Mouse (Mus musculus) forebrain, embryonic 16.5 days (tissue): ENCODE measurements around the gene Smc1b. TPM values are rescaled to one million over a fixed set of nuclear protein-coding genes. Genes with fewer than 3 reads are reported as not detected.
A peak's percentile ranks its signal among the peaks of the same experiment; 100 is the strongest.

Experiments
- ATAC-seq: fragments of 200-750 bp; cut with Nextera tagmentation; 2 replicates; pipeline ENCODE4 v1.8.0; 2017; ENCODE audit warnings: mild to moderate bottlenecking, moderate library complexity
- H3K27ac ChIP-seq: fragments of 300-500 bp; sonication (generic); 2 replicates; pipeline ENCODE4 v1.5.1; 2014; ENCODE audit warnings: low read length, control low read depth
- H3K27me3 ChIP-seq: fragments of 300-500 bp; sonication (generic); replicated peaks from 2 replicates; pipeline ENCODE4 v1.6.1; 2014; ENCODE audit warnings: low read length; ENCODE audit not compliant: control insufficient read depth, insufficient read depth
- H3K36me3 ChIP-seq: fragments of 300-500 bp; sonication (generic); 2 replicates; pipeline ENCODE4 v1.6.1; 2014; ENCODE audit not compliant: control insufficient read depth, insufficient read depth
- H3K4me1 ChIP-seq: fragments of 300-500 bp; sonication (generic); replicated peaks from 2 replicates; pipeline ENCODE4 v1.6.1; 2014; ENCODE audit warnings: low read length; ENCODE audit not compliant: control insufficient read depth, insufficient read depth
- H3K4me2 ChIP-seq: fragments of 300-500 bp; sonication (generic); 2 replicates; pipeline ENCODE4 v1.6.1; 2014; ENCODE audit warnings: mild to moderate bottlenecking, low read length, control low read depth
- H3K4me3 ChIP-seq: fragments of 300-500 bp; sonication (generic); replicated peaks from 2 replicates; pipeline ENCODE4 v1.5.1; 2014; ENCODE audit warnings: mild to moderate bottlenecking, low read length, control low read depth
- H3K9ac ChIP-seq: fragments of 300-500 bp; sonication (generic); replicated peaks from 2 replicates; pipeline ENCODE4 v1.6.1; 2014; ENCODE audit warnings: low read depth, low read length, control low read depth
- H3K9me3 ChIP-seq: fragments of 300-500 bp; sonication (generic); 2 replicates; pipeline ENCODE4 v1.6.1; 2016; ENCODE audit warnings: low read length; ENCODE audit not compliant: control insufficient read depth
- WGBS: fragments of 180-500 bp; shearing (Covaris S2); extraction: QIAGEN DNeasy Blood & Tissue Kit; methylation state at CpG from one replicate; pipeline ENCODE4 v1.1.7; 2014; 5-methylcytosine and 5-hydroxymethylcytosine counted together
- polyA plus RNA-seq: library from polyadenylated mRNA; unstranded; fragments of >200 nt; fragmentation: Nextera tagmentation; extraction: Ambion mirVana; gene quantifications from 2 replicates; pipeline ENCODE4 v1.2.1, GENCODE M21; 2015

The Smc1b gene
- polyA plus RNA-seq, 1 experiment from 2014 or later, result 0.54 TPM

GRCm38 (mm10) chr15:85143161-85143560, 11.4 kb upstream of the Smc1b start:
- 89% methylated on average over 11 of the region's 11 CpGs for WGBS

GRCm38 (mm10) chr15:85142441-85142840, 10.7 kb upstream of the Smc1b start:
- no peaks in the 10 kb centered on the region for H3K36me3 ChIP-seq
- no peaks in the 10 kb centered on the region for H3K9me3 ChIP-seq
- no peak for ATAC-seq
- no peaks in the 10 kb centered on the region for H3K27me3 ChIP-seq
- no peak overlapping the region for H3K9ac ChIP-seq
- H3K4me3 ChIP-seq, result no peak overlapping the region
- no peak overlapping the region for H3K27ac ChIP-seq
- 58% methylated on average over 2 of the region's 2 CpGs for WGBS
- H3K4me2 ChIP-seq, result no peak overlapping the region
- no peaks in the 10 kb centered on the region for H3K4me1 ChIP-seq

More at GRCm38 (mm10) chr15:85143161-85143560, 11.4 kb upstream of the Smc1b start:
- no peak overlapping the region for H3K4me2 ChIP-seq
- H3K9ac ChIP-seq, result no peak overlapping the region
- no peak overlapping the region for H3K27ac ChIP-seq
- no peaks in the 10 kb centered on the region for H3K27me3 ChIP-seq
- H3K4me3 ChIP-seq, result no peak overlapping the region
- ATAC-seq, result no peak
- no peaks in the 10 kb centered on the region for H3K36me3 ChIP-seq
- H3K9me3 ChIP-seq, result no peaks in the 10 kb centered on the region
- H3K4me1 ChIP-seq, result no peaks in the 10 kb centered on the region

- H3K4me3 ChIP-seq, result no peak overlapping the region
- no peak for ATAC-seq
- no peak overlapping the region for H3K9ac ChIP-seq
- WGBS, result 91% methylated on average over 10 of the region's 10 CpGs
- H3K4me2 ChIP-seq, result no peak overlapping the region
- H3K27ac ChIP-seq, result no peak overlapping the region
- no peaks in the 10 kb centered on the region for H3K4me1 ChIP-seq
- H3K9me3 ChIP-seq, result no peaks in the 10 kb centered on the region
- no peaks in the 10 kb centered on the region for H3K27me3 ChIP-seq
- no peaks in the 10 kb centered on the region for H3K36me3 ChIP-seq
Observed at GRCm38 (mm10) chr15:85141290-85141689, 9.5 kb upstream of the Smc1b start.

GRCm38 (mm10) chr15:85135143-85135542, 3.4 kb upstream of the Smc1b start:
- Histone ChIP-seq H3K4me1 (peaks cover 11% of the 10 kb centered on the region), H3K9me3 (peaks cover 2% of the 10 kb centered on the region; the same call in 1 of the 2 replicates), H3K27me3 (no peaks in the 10 kb centered on the region), H3K36me3 (no peaks in the 10 kb centered on the region), H3K4me3 (no peak overlapping the region), H3K4me2 (no peak overlapping the region), H3K27ac (no peak overlapping the region), H3K9ac (no peak overlapping the region)
- WGBS, result 50% methylated on average over 9 of the region's 9 CpGs
- no peak for ATAC-seq

GRCm38 (mm10) chr15:85132193-85132520, 393 bp upstream of the Smc1b start:
- no peak; the same call in 1 of the 2 replicates for ATAC-seq
- H3K9me3 ChIP-seq, result peaks cover 2% of the 10 kb centered on the region; the same call in 1 of the 2 replicates
- no peaks in the 10 kb centered on the region for H3K27me3 ChIP-seq
- WGBS, result 21% methylated on average over 10 of the region's 10 CpGs
- peak overlapping the region; percentile 37 for H3K9ac ChIP-seq
- peaks cover 11% of the 10 kb centered on the region for H3K4me1 ChIP-seq
- peak overlapping the region; percentile 43 for H3K4me3 ChIP-seq
- H3K27ac ChIP-seq, result no peak overlapping the region
- H3K36me3 ChIP-seq, result no peaks in the 10 kb centered on the region
- H3K4me2 ChIP-seq, result peak overlapping the region; percentile 76

GRCm38 (mm10) chr15:85085641-85086040, 46.1 kb downstream of the Smc1b start:
- Histone ChIP-seq H3K27me3 (no peaks in the 10 kb centered on the region), H3K9ac (no peak overlapping the region), H3K36me3 (no peaks in the 10 kb centered on the region), H3K4me1 (no peaks in the 10 kb centered on the region), H3K27ac (no peak overlapping the region), H3K4me3 (no peak overlapping the region), H3K9me3 (no peaks in the 10 kb centered on the region), H3K4me2 (no peak overlapping the region)
- 0 out of 2 replicates have a peak, but pooled peaks have one; percentile 47 for ATAC-seq
- WGBS, result 64% methylated on average over 1 of the region's 1 CpGs

GRCm38 (mm10) chr15:85072651-85073050, 59.1 kb downstream of the Smc1b start:
- WGBS, result 80% methylated on average over 2 of the region's 2 CpGs

GRCm38 (mm10) chr15:85070561-85070960, 61.2 kb downstream of the Smc1b start:
- WGBS, result 36% methylated on average over 2 of the region's 2 CpGs
- ATAC-seq, result no peak
- no peak overlapping the region for H3K4me3 ChIP-seq

More at GRCm38 (mm10) chr15:85072651-85073050, 59.1 kb downstream of the Smc1b start:
- Histone ChIP-seq H3K4me3 (no peak overlapping the region), H3K4me1 (no peaks in the 10 kb centered on the region), H3K27ac (no peak overlapping the region), H3K9me3 (no peaks in the 10 kb centered on the region), H3K27me3 (peaks cover 6% of the 10 kb centered on the region; the same call in 1 of the 2 replicates), H3K4me2 (no peak overlapping the region), H3K36me3 (no peaks in the 10 kb centered on the region), H3K9ac (no peak overlapping the region)
- no peak for ATAC-seq

GRCm38 (mm10) chr15:85063421-85063820, 68.3 kb downstream of the Smc1b start:
- H3K9me3 ChIP-seq, result no peaks in the 10 kb centered on the region
- H3K36me3 ChIP-seq, result peaks cover 12% of the 10 kb centered on the region; the same call in 1 of the 2 replicates
- no peak overlapping the region for H3K27ac ChIP-seq
- no peaks in the 10 kb centered on the region for H3K4me1 ChIP-seq
- no peak overlapping the region for H3K4me3 ChIP-seq
- ATAC-seq, result no peak
- no peak overlapping the region for H3K4me2 ChIP-seq
- H3K27me3 ChIP-seq, result no peaks in the 10 kb centered on the region
- H3K9ac ChIP-seq, result no peak overlapping the region
- WGBS, result 93% methylated on average over 2 of the region's 2 CpGs

More at GRCm38 (mm10) chr15:85070561-85070960, 61.2 kb downstream of the Smc1b start:
- H3K27me3 ChIP-seq, result peaks cover 6% of the 10 kb centered on the region; the same call in 1 of the 2 replicates
- H3K36me3 ChIP-seq, result no peaks in the 10 kb centered on the region
- no peak overlapping the region for H3K4me2 ChIP-seq
- no peaks in the 10 kb centered on the region for H3K4me1 ChIP-seq
- no peak overlapping the region for H3K27ac ChIP-seq
- no peak overlapping the region for H3K9ac ChIP-seq
- H3K9me3 ChIP-seq, result no peaks in the 10 kb centered on the region

GRCm38 (mm10) chr15:85055186-85055585, 76.6 kb downstream of the Smc1b start:
- Histone ChIP-seq H3K27ac (no peak overlapping the region), H3K36me3 (peaks cover 23% of the 10 kb centered on the region)
- ATAC-seq, result no peak

More at GRCm38 (mm10) chr15:85055186-85055585, 76.6 kb downstream of the Smc1b start:
- H3K9ac ChIP-seq, result no peak overlapping the region
- no peaks in the 10 kb centered on the region for H3K9me3 ChIP-seq
- no peak overlapping the region for H3K4me2 ChIP-seq
- WGBS, result 83% methylated on average over 4 of the region's 4 CpGs
- H3K4me1 ChIP-seq, result no peaks in the 10 kb centered on the region
- no peak overlapping the region for H3K4me3 ChIP-seq
- no peaks in the 10 kb centered on the region for H3K27me3 ChIP-seq
